Mouse (Mus musculus): ENCODE data around the gene Nefh. TPM values are rescaled to one million over a fixed set of nuclear protein-coding genes. Genes with fewer than 3 reads are reported as not detected.

Gene Nefh
- polyA plus RNA-seq, 1 experiment from 2014 or later, result 0.25 TPM

DNA sequence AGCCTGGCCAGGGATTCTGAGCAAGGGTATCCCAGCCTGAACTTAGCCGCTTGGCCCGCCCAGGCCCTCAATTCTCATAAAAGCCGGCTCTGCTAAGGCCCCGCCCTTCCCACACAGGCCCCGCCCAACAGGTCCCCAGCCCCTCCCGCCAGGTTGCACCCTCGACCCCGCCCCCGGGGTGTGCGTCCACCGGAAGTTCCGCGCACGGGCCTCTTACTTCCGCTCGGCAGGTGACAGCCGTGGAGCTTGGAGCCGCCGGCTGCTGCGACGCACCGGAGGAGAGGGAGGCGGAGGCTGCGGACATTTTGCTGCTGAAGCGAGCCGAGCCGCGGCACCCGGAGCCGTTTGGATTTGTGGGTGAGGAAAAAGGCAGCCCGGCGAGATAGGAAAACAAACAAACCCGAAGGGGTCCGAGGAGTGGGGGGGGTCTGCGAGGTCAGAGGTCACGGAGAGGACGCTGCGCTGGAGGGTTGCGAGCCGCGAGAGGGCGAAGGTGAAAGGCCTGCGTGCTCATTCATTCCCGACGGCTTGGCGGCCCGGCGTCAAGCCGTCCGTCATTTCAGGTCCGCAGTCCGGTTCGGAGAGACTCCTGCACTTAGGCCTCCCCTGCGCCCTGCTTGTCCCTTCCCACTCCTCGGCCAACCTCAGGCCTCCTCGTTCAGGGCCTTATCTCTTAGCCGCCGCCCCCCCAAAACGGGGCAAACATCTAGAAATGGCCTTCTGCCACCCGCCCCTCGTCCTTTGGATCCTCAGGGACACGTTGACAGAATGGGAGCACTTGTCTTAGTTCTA, 39.0 kb upstream of the Nefh start, which contains the start of gene Ap1b1:
TSS of gene Ap1b1 (plus strand) at position 130 of the 792 bp plus-strand sequence.
- under 1% methylated on average over 59 of the region's 62 CpGs for WGBS
- H3K27me3 ChIP-seq (ENCODE audit: control insufficient read depth, insufficient read depth, low read length), result no peaks in the 10 kb centered on the region
- H3K27ac ChIP-seq (replicated peaks), result peak within 1 kb of the TSS; percentile 69
- DNase-seq (ENCODE audit: low spot score), result peak; percentile 97
- no peaks in the 10 kb centered on the region for H3K4me1 ChIP-seq (replicated peaks; ENCODE audit: control insufficient read depth, insufficient read depth)
- H3K9ac ChIP-seq (ENCODE audit: low read length), result peak within 1 kb of the TSS; percentile 78
- TF ChIP-seq CTCF (IDR thresholded peaks at IDR 0.05; ENCODE audit: low read depth) (no peak), EP300 (optimal IDR thresholded peaks at IDR 0.05) (no peak)
- peak within 1 kb of the TSS; percentile 65 for H3K4me3 ChIP-seq (ENCODE audit: low read depth, low read length)
- H3K9me3 ChIP-seq (ENCODE audit: control insufficient read depth, low read length), result no peaks in the 10 kb centered on the region
- peaks cover 2% of the 10 kb centered on the region; the same call in 1 of the 2 replicates for H3K36me3 ChIP-seq (ENCODE audit: control insufficient read depth, insufficient read depth, low read length)
- H3K4me2 ChIP-seq (replicated peaks; ENCODE audit: low read depth), result peak within 1 kb of the TSS; percentile 95
- peak; percentile 96 for ATAC-seq (ENCODE audit: low FRiP score, low TSS enrichment)

DNA sequence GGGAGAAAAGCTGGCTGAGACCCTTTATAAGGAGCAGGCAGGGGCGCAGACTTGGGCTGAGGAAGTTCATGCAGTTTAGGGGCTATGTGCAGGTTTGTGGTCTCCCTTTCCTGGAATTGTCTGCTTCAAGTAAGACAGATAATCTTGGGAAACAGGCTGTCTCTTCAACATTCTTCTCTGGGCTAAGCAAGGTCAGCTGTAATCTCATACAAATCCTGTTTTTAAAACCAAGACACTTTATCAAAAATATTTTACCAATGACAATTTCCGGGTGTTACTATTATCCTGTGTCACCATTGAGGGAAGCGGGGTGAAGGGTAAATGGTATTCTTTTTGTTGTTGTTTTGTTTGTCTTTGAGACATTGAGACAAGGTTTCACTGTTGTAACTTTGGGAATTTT, 36.9 kb upstream of the Nefh start:
- Histone ChIP-seq H3K4me3 (ENCODE audit: low read depth, low read length) (no peak overlapping the region), H3K27me3 (ENCODE audit: control insufficient read depth, insufficient read depth, low read length) (no peaks in the 10 kb centered on the region), H3K9me3 (ENCODE audit: control insufficient read depth, low read length) (no peaks in the 10 kb centered on the region), H3K4me2 (replicated peaks; ENCODE audit: low read depth) (no peak overlapping the region), H3K36me3 (ENCODE audit: control insufficient read depth, insufficient read depth, low read length) (peaks cover under 1% of the 10 kb centered on the region; the same call in 1 of the 2 replicates), H3K9ac (ENCODE audit: low read length) (no peak overlapping the region), H3K4me1 (replicated peaks; ENCODE audit: control insufficient read depth, insufficient read depth) (no peaks in the 10 kb centered on the region), H3K27ac (replicated peaks) (no peak overlapping the region)
- ATAC-seq (ENCODE audit: low FRiP score, low TSS enrichment), result no peak
- no peak for TF ChIP-seq EP300 (optimal IDR thresholded peaks at IDR 0.05)
- TF ChIP-seq CTCF (IDR thresholded peaks at IDR 0.05; ENCODE audit: low read depth), result no peak
- WGBS, result 67% methylated on average over 3 of the region's 3 CpGs
- no peak for DNase-seq (ENCODE audit: low spot score)

DNA sequence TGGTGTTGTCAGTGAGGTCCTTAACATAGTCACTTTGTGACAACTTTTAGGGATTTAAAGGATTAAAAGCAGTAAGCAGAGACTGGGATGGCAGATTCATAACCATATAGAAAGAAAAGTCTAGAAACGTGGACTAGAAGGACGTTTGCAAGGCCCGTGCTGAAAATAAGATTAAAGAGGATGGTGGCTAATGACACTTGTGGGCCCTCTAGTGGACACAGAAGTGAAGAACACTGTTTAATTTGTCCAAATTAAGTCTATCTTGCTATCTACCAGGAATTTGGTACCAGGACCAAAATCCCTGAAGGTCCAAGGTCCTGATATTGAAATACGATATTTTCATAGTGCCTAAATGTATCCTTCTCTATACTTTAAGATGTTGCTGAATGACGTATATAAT, 36.4 kb upstream of the Nefh start:
- H3K4me2 ChIP-seq (replicated peaks; ENCODE audit: low read depth), result no peak overlapping the region
- TF ChIP-seq CTCF (IDR thresholded peaks at IDR 0.05; ENCODE audit: low read depth) (peak; percentile 85), EP300 (optimal IDR thresholded peaks at IDR 0.05) (no peak)
- no peak for DNase-seq (ENCODE audit: low spot score)
- H3K27ac ChIP-seq (replicated peaks), result no peak overlapping the region
- WGBS, result 3% methylated on average over 5 of the region's 5 CpGs
- no peak overlapping the region for H3K4me3 ChIP-seq (ENCODE audit: low read depth, low read length)
- no peak overlapping the region; the same call in 1 of the 2 replicates for H3K9ac ChIP-seq (ENCODE audit: low read length)
- H3K9me3 ChIP-seq (ENCODE audit: control insufficient read depth, low read length), result no peaks in the 10 kb centered on the region
- no peaks in the 10 kb centered on the region for H3K27me3 ChIP-seq (ENCODE audit: control insufficient read depth, insufficient read depth, low read length)
- ATAC-seq (ENCODE audit: low FRiP score, low TSS enrichment), result no peak
- no peaks in the 10 kb centered on the region for H3K4me1 ChIP-seq (replicated peaks; ENCODE audit: control insufficient read depth, insufficient read depth)
- H3K36me3 ChIP-seq (ENCODE audit: control insufficient read depth, insufficient read depth, low read length), result no peaks in the 10 kb centered on the region

DNA sequence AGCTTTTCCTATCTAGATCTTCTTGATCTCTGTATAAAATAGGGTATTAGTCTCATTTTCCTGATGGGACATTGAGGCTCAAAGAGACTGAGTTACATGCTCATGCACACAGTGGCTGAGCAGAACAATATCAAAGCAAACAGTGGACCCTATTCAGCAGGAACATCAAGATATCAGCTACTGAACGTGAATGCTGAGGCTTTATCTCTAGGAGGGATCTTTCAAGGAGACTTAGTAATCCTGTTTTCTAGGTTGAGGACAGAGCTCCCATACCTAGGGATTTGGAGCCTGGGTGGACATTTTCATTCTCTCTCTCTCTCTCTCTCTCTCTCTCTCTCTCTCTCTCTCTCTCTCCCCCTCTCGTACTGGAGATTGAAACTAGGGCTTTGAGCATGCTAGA, 35.7 kb upstream of the Nefh start:
- WGBS, result 59% methylated on average over 2 of the region's 2 CpGs
- no peaks in the 10 kb centered on the region for H3K27me3 ChIP-seq (ENCODE audit: control insufficient read depth, insufficient read depth, low read length)
- no peak overlapping the region for H3K4me2 ChIP-seq (replicated peaks; ENCODE audit: low read depth)
- no peaks in the 10 kb centered on the region for H3K9me3 ChIP-seq (ENCODE audit: control insufficient read depth, low read length)
- TF ChIP-seq CTCF (IDR thresholded peaks at IDR 0.05; ENCODE audit: low read depth) (no peak), EP300 (optimal IDR thresholded peaks at IDR 0.05) (no peak)
- no peak overlapping the region for H3K9ac ChIP-seq (ENCODE audit: low read length)
- ATAC-seq (ENCODE audit: low FRiP score, low TSS enrichment) (no peak), DNase-seq (ENCODE audit: low spot score) (no peak)
- H3K36me3 ChIP-seq (ENCODE audit: control insufficient read depth, insufficient read depth, low read length), result no peaks in the 10 kb centered on the region
- H3K4me3 ChIP-seq (ENCODE audit: low read depth, low read length), result no peak overlapping the region
- H3K27ac ChIP-seq (replicated peaks), result no peak overlapping the region
- H3K4me1 ChIP-seq (replicated peaks; ENCODE audit: control insufficient read depth, insufficient read depth), result no peaks in the 10 kb centered on the region

DNA sequence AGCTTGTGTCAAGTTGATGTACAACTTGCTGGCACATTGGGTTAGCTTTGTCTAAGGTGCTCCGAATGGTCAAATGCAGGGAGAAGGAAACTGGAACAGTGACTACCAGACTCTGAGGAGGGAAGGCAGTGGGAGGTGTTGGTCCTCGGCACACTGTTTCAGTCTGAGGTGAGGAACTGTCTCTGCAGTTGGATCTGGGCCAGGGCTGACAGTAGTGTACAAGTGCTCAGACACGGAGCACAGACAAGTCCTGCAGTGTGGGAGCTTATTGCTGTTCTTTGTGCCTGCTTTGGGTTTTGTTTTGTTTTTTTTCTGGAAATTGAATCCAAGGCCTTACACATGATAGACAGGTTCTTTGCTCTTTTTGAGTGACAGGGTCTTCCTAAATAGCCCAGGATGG, 35.1 kb upstream of the Nefh start:
- DNase-seq (ENCODE audit: low spot score) (no peak), ATAC-seq (ENCODE audit: low FRiP score, low TSS enrichment) (no peak)
- H3K4me1 ChIP-seq (replicated peaks; ENCODE audit: control insufficient read depth, insufficient read depth), result no peaks in the 10 kb centered on the region
- WGBS, result 53% methylated on average over 3 of the region's 3 CpGs
- H3K9ac ChIP-seq (ENCODE audit: low read length), result no peak overlapping the region
- H3K36me3 ChIP-seq (ENCODE audit: control insufficient read depth, insufficient read depth, low read length), result no peaks in the 10 kb centered on the region
- H3K27me3 ChIP-seq (ENCODE audit: control insufficient read depth, insufficient read depth, low read length), result no peaks in the 10 kb centered on the region
- no peaks in the 10 kb centered on the region for H3K9me3 ChIP-seq (ENCODE audit: control insufficient read depth, low read length)
- H3K4me3 ChIP-seq (ENCODE audit: low read depth, low read length), result no peak overlapping the region
- no peak for TF ChIP-seq EP300 (optimal IDR thresholded peaks at IDR 0.05)
- TF ChIP-seq CTCF (IDR thresholded peaks at IDR 0.05; ENCODE audit: low read depth), result no peak
- H3K27ac ChIP-seq (replicated peaks), result no peak overlapping the region
- H3K4me2 ChIP-seq (replicated peaks; ENCODE audit: low read depth), result no peak overlapping the region

DNA sequence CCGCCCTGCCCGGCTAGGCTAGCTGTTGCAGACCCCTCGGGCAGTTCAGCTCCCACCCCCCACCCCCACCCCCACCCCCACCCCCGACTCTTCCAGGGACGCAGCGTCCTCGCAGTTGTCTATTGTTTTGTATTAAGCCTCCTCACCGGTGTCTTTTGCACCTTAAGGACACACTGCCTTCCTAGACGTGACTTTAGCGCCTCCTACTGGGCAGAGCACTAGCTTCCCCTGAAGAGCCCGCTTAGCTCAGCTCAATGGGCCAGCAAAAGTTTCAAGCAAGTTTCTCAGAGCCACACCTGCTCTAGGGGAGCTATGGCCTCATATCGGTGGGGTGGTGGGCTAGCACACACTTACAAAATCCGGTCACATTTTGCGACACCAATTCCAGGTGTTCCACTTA, 27.8 kb upstream of the Nefh start:
- Histone ChIP-seq H3K27ac (replicated peaks) (no peak overlapping the region), H3K27me3 (ENCODE audit: control insufficient read depth, insufficient read depth, low read length) (no peaks in the 10 kb centered on the region), H3K4me1 (replicated peaks; ENCODE audit: control insufficient read depth, insufficient read depth) (no peaks in the 10 kb centered on the region), H3K9ac (ENCODE audit: low read length) (no peak overlapping the region), H3K36me3 (ENCODE audit: control insufficient read depth, insufficient read depth, low read length) (no peaks in the 10 kb centered on the region), H3K4me3 (ENCODE audit: low read depth, low read length) (no peak overlapping the region), H3K4me2 (replicated peaks; ENCODE audit: low read depth) (no peak overlapping the region), H3K9me3 (ENCODE audit: control insufficient read depth, low read length) (no peaks in the 10 kb centered on the region)
- 9% methylated on average over 14 of the region's 14 CpGs for WGBS
- ATAC-seq (ENCODE audit: low FRiP score, low TSS enrichment) (peak; percentile 64), DNase-seq (ENCODE audit: low spot score) (peak; percentile 80)
- no peak for TF ChIP-seq EP300 (optimal IDR thresholded peaks at IDR 0.05)
- peak; percentile 86 for TF ChIP-seq CTCF (IDR thresholded peaks at IDR 0.05; ENCODE audit: low read depth)
